Mouse (Mus musculus) heart, postnatal 10 days (tissue): ENCODE results near the gene Zfp1. TPM values are rescaled to one million over a fixed set of nuclear protein-coding genes. Genes with fewer than 3 reads are reported as not detected.

Source experiments
- DNase-seq, 2 experiments: peaks; one replicate each; pipeline ENCODE4 v3.0.0; 2021
- intact Hi-C: fragments of 180-260 bp; cut with DNase I; formaldehyde crosslinking; loops from one replicate; pipeline ENCODE4 v1.15.1; 2025
- total RNA-seq, 2 experiments: library from RNA; stranded (reverse); gene quantifications; 2 replicates each; pipeline ENCODE4 v1.2.3; 2021

Gene Zfp1
- 10 to 100 TPM in 1 of 2 experiments, 1 to 10 TPM in 1; 9.5 to 10.3 TPM for total RNA-seq

- peak; percentile 94 to 95 for DNase-seq
- intact Hi-C loops = no loop called here
Measured at GRCm38 (mm10) chr8:111643264-111644141, at the start of gene Zfp1. TSS of gene Zfp1 (plus strand) at chr8:111643401.

GRCm38 (mm10) chr8:111594044-111594840 lies 49.0 kb upstream of the Zfp1 start:
- intact Hi-C loops = no loop called here
- DNase-seq = no peak

- DNase-seq = no peak
- intact Hi-C loops = loop anchor here (5.0 kb wide), 1 partner anchor 38 kb away; no protein-coding TSS in a partner anchor
Measured at GRCm38 (mm10) chr8:111594951-111595350, 48.2 kb upstream of the Zfp1 start.

GRCm38 (mm10) chr8:111595712-111596484 lies 47.3 kb upstream of the Zfp1 start:
- intact Hi-C loops = loop anchor here (5.0 kb wide), 1 partner anchor 39 kb away; no protein-coding TSS in a partner anchor

DNA sequence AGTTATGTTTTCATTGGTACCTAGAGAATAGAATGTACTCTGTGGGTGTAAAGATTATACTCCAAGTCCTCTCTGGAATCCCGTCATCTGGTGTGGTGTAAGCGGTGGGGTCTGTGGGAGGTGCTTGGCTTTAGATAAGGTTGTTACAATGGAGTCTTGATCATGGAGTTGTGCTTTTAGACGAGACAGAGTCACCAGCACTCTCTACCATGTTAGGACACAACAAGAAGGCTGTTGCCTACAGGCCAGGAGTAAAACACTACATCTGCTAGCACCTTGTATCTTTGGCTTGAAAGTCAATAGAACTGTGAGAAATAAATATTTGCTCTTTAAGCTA lies 46.7 kb upstream of the Zfp1 start:
- intact Hi-C loops = loop anchor here (5.0 kb wide), 1 partner anchor 39 kb away; no protein-coding TSS in a partner anchor
- DNase-seq = no peak

More at GRCm38 (mm10) chr8:111595712-111596484, 47.3 kb upstream of the Zfp1 start:
- DNase-seq = peak; percentile 54 to 59

DNA sequence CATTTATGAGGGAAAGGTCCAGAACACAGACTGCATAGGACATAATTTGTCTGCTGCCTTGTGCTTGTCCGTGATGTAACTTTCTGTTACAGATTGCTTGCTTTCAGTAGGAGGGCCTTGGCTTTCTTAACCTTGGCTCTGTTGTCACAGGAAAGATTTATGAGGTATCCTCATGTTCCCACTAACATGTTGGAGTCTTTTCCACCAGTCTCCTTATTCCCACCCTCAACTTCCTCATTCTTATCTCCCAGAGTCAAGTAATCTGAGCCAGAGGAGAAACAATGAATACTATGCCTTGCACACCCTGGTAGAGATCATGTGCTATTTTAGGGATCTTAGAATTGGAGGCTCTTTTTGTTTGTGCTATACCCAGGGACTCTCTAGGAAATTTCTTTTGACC lies 45.9 kb upstream of the Zfp1 start:
- peak; percentile 56 to 65 for DNase-seq
- intact Hi-C loops = loop anchor here (5.0 kb wide), 1 partner anchor 40 kb away; no protein-coding TSS in a partner anchor

DNA sequence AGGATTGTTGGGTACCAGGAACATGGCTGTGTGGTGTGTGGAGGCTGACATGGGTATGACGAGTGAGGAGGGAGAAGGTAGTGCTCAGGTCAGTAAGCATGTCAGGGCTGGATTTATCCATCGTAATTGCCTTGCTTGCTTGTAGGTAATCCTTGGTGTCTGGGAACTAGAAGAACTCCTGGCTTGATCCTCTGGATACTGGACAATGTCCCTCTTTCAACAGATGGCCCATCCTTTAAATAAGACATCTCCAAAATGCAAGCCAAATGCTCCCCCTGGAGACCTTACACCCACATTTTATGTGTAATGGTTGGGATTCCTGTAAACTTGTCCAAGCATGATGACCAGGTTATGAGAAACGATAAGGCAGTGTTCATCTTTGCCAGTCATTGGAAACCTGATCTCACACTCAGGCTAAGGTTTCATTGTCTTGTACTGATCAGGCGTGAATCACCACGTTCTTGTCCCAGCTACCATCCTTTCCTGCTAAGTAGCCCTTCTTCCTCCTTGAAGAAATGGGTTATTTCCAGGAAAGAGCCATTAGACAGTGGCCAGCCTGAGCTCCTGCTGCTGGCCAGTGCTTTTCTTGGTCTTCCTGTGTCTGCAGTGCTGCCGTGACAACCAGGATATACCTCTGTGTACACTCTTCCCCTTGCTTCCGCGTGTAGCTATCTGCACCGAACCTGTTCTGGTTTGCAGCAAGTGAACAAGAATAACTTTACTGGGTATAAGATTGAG lies 43.3 kb upstream of the Zfp1 start:
- intact Hi-C loops = loop anchor here (5.0 kb wide), 1 partner anchor 43 kb away; no protein-coding TSS in a partner anchor
- no peak for DNase-seq

DNA sequence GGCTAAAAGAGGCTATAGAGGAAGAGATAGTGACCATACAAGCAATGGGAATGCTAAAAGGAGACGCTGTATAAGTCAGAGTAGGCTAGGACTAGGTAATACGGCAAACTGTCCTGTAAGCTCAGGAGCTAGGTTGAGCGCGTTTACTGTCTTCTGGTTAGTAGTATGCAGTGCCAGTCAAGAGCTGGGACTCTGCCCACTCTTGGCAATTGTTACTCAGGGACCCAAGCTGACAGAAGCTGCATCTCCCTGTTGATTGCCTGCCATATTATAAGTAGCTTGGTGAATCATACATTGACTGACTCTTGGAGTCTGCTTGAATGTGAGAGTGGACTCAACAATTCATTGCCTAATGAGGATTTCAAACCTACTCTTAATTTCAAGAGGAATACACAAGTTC lies 41.2 kb upstream of the Zfp1 start:
- intact Hi-C loops = no loop called here
- no peak for DNase-seq

- intact Hi-C loops = no loop called here
- DNase-seq = no peak
Measured at GRCm38 (mm10) chr8:111604986-111605385, 38.2 kb upstream of the Zfp1 start.

DNA sequence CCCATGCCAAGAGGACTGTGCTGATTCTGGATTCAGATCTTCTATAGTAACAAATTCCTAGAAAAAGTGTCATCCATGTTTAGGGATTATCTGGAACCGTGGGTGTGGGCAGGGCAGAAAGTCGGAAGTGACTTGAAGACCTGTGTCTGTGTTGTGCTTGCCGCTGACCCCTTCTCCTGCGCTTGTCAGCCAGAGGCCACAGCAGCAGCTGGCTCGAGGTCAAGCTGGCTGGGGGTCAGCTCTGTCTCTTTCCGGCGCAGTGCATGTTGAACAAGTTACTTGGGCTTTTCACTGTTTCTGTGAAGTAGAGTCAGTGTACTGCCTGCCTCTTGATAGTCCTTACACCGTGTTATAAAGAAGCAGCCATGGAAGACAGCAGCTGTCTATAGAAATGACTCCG lies 36.2 kb upstream of the Zfp1 start:
- no peak for DNase-seq
- intact Hi-C loops = no loop called here

DNA sequence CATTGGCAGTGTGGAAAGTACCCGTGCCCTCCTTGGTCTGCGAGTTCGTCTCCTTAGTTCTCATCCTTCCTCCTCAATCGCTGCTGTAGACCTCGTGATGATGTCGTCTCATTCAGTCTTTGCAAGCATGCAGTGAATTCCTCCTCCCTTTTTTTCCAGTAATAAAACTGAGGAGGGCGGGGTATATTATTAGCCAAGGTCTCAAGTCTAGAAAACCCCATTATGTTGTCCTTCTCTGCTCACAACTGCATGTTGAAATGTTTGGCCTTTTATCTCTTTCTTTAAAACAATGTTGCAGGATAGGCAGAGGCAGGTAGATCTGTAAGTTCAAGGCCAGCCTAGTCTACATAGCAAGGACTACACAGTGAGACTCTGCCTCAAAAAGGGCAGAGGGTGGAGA lies 35.8 kb upstream of the Zfp1 start:
- DNase-seq = no peak
- intact Hi-C loops = no loop called here

- intact Hi-C loops = no loop called here
- DNase-seq = no peak
Measured at GRCm38 (mm10) chr8:111613181-111613580, 30.0 kb upstream of the Zfp1 start.

GRCm38 (mm10) chr8:111614786-111615701 lies 28.2 kb upstream of the Zfp1 start:
- DNase-seq = no peak
- intact Hi-C loops = no loop called here

GRCm38 (mm10) chr8:111617812-111618211 lies 25.4 kb upstream of the Zfp1 start:
- intact Hi-C loops = no loop called here
- no peak for DNase-seq

- no peak for DNase-seq
- intact Hi-C loops = no loop called here
Measured at GRCm38 (mm10) chr8:111618273-111618672, 24.9 kb upstream of the Zfp1 start.

DNA sequence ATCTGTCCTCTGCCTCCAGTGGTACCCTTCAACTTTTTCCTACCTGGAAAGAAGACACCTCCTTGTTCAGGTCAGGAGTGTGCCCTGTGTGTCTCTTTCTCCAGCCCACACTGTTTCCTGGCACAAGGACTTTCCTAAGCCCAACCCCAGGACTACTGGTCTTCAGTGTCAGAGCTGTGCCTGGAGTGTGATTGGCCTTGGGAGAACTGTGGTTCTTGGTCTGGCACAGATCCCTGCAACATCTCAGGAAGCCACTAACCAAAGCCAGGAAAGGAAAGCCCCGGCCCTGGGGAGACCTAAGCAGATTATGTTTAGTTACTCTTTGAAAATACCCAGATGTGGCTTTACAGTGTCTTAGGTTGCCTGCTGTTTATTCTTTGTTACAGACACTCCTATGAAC lies 23.3 kb upstream of the Zfp1 start:
- peak; percentile 61 to 65 for DNase-seq
- intact Hi-C loops = no loop called here

- intact Hi-C loops = no loop called here
Measured at GRCm38 (mm10) chr8:111622104-111622503, 21.1 kb upstream of the Zfp1 start.

DNA sequence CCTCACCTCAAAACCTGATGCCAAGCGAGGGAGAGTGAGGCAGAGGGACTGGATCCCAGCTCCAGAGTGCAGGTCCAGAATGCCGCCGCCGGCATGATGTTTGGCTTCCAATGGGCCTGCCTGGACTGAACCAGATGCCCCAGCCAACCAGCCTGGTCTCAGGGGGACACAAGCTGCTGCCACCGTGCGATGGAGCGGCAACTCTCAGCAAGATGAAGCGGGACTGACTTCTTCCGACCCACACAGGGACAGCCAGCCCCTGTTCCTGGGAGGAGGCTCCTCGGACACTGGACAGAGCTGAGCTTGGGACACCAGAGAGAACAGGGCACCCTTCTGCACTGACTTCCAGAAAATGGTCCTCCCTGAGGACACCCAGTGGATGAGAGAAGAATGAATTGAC lies 20.6 kb upstream of the Zfp1 start:
- intact Hi-C loops = no loop called here
- no peak for DNase-seq

More at GRCm38 (mm10) chr8:111622104-111622503, 21.1 kb upstream of the Zfp1 start:
- DNase-seq = no peak
